Mouse (Mus musculus) limb, embryonic 12.5 days (tissue): ENCODE results near the gene Ankrd44. TPM values are rescaled to one million over a fixed set of nuclear protein-coding genes. Genes with fewer than 3 reads are reported as not detected.

Source experiments
- ATAC-seq: fragments of 200-750 bp; cut with Nextera tagmentation; 2 replicates; pipeline ENCODE4 v1.8.0; 2017; ENCODE audit warnings: low read depth, moderate TSS enrichment; ENCODE audit not compliant: insufficient number of reproducible peaks, insufficient read depth, low FRiP score, low TSS enrichment
- H3K27ac ChIP-seq: fragments of 300-500 bp; sonication (generic); 2 replicates; pipeline ENCODE4 v1.5.1; 2016; ENCODE audit warnings: mild to moderate bottlenecking, moderate library complexity
- H3K27me3 ChIP-seq: fragments of 300-500 bp; sonication (generic); 2 replicates; pipeline ENCODE4 v1.6.1; 2016; ENCODE audit warnings: mild to moderate bottlenecking, moderate library complexity
- H3K36me3 ChIP-seq: fragments of 300-500 bp; sonication (generic); 2 replicates; pipeline ENCODE4 v1.6.1; 2016; ENCODE audit warnings: mild to moderate bottlenecking, moderate library complexity
- H3K4me1 ChIP-seq: fragments of 300-500 bp; sonication (generic); replicated peaks from 2 replicates; pipeline ENCODE4 v1.6.1; 2016
- H3K4me2 ChIP-seq: fragments of 300-500 bp; sonication (generic); 2 replicates; pipeline ENCODE4 v1.6.1; 2016; ENCODE audit warnings: mild to moderate bottlenecking, moderate library complexity
- H3K4me3 ChIP-seq: fragments of 300-500 bp; sonication (generic); replicated peaks from 2 replicates; pipeline ENCODE4 v1.5.1; 2016; ENCODE audit warnings: mild to moderate bottlenecking
- H3K9ac ChIP-seq: fragments of 300-500 bp; sonication (generic); replicated peaks from 2 replicates; pipeline ENCODE4 v1.6.1; 2016; ENCODE audit warnings: mild to moderate bottlenecking, moderate library complexity
- H3K9me3 ChIP-seq: fragments of 300-500 bp; sonication (generic); 2 replicates; pipeline ENCODE4 v1.6.1; 2016; ENCODE audit warnings: mild to moderate bottlenecking, moderate library complexity
- WGBS: fragments of 180-500 bp; shearing (Covaris S2); methylation state at CpG from one replicate; pipeline ENCODE4 v1.1.7; 2016; 5-methylcytosine and 5-hydroxymethylcytosine counted together
- polyA plus RNA-seq: library from polyadenylated mRNA; unstranded; fragments of >200 nt; fragmentation: Nextera tagmentation; extraction: Ambion mirVana; gene quantifications from 2 replicates; pipeline ENCODE4 v1.2.1, GENCODE M21; 2016

The Ankrd44 gene
- polyA plus RNA-seq, 1 experiment from 2014 or later, result 22.2 TPM

DNA sequence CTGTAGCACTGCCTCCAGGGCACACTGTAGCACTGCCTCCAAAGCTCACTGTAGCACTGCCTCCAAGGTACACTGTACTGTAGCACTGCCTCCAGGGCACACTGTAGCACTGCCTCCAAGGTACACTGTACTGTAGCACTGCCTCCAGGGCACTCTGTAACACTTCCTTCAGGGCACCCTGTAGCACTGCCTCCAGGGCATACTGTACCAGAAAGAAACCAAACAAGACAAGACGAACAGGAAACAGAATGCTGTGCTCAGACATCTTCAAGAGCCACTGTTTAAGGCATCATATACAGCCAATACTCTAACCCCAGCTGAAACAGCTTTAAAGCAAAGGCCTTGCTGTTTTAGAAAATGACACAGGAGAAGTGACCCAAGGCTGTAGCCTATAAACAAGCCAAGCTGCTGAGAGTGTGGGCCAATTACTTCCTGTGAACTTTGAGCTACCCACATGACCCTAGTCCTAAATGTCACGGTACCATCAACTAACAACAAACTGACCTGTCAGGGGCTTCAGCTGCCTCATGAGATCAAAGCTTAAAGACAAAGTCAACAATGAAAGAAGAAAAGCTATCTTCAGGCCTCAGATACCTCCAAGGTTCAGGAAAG, 43.2 kb downstream of the Ankrd44 start:
- no peaks in the 10 kb centered on the region for H3K9me3 ChIP-seq
- peaks cover 3% of the 10 kb centered on the region; the same call in 1 of the 2 replicates for H3K4me1 ChIP-seq
- no peak overlapping the region for H3K9ac ChIP-seq
- no peaks in the 10 kb centered on the region for H3K27me3 ChIP-seq
- no peak overlapping the region for H3K4me3 ChIP-seq
- WGBS, result 51% methylated on average over 2 of the region's 2 CpGs
- no peak overlapping the region for H3K4me2 ChIP-seq
- no peak for ATAC-seq
- H3K27ac ChIP-seq, result no peak overlapping the region
- H3K36me3 ChIP-seq, result no peaks in the 10 kb centered on the region

DNA sequence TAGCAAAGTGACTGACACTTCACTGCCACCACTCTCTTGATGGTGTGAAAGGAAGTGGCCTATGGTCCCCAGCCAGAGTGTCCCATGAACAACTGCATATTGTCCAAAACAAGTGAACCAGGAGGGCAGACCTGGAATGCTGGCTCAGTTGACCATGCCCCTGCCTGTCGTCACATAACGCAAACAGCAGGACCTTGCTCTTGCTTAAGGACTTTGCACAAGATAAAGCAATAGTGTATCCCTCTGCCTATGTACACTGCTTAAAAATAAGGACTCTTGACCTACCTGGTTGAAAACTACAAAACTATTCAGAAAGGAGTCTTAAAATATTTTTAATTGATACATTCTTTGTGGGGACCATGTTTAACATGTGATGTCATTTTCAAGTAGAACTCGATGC, 44.7 kb downstream of the Ankrd44 start:
- H3K27ac ChIP-seq, result no peak overlapping the region; the same call in 1 of the 2 replicates
- no peaks in the 10 kb centered on the region for H3K36me3 ChIP-seq
- no peaks in the 10 kb centered on the region for H3K4me1 ChIP-seq
- H3K9ac ChIP-seq, result no peak overlapping the region
- no peaks in the 10 kb centered on the region for H3K9me3 ChIP-seq
- 92% methylated on average over 3 of the region's 3 CpGs for WGBS
- no peak overlapping the region for H3K4me2 ChIP-seq
- ATAC-seq, result no peak
- no peak overlapping the region for H3K4me3 ChIP-seq
- H3K27me3 ChIP-seq, result no peaks in the 10 kb centered on the region

DNA sequence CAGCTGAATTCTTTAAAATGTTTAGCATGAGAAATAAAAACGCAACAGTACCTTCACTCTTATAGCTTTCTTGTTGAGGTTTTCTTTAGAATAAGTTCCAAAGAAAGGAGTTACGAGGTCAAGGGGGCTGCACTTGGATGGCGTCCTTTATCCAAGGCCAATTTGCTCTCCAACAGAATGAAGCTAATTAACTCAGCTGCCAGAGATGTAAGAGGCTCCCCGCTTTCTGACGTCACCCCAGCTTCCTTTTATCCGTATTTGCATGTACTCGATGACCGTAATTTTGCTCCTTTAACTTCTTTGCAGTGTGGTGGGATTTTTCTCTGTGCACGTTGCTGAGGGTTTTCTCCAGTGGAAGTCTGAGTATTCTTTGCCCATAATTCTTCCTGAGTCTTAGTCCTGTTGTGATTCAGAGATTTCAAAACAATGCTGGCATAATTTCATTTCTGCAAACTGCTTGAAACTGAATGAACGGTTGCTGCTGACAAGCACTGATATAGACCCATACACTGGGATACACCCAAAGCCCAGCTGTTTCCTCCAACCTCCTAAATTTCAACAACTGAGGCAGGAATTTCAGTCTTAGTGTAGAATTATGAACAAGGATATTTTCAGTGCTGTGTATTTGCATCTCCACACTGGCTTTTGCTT, 48.6 kb downstream of the Ankrd44 start:
- Histone ChIP-seq H3K27ac (0 out of 2 replicates have a peak overlapping the region, but pooled peaks have one; percentile 23), H3K4me1 (0 out of 2 replicates have a peak, but pooled peaks cover 5% of the 10 kb centered on the region), H3K9ac (no peak overlapping the region), H3K36me3 (no peaks in the 10 kb centered on the region), H3K4me2 (no peak overlapping the region), H3K27me3 (no peaks in the 10 kb centered on the region), H3K4me3 (no peak overlapping the region), H3K9me3 (no peaks in the 10 kb centered on the region)
- 73% methylated on average over 10 of the region's 10 CpGs for WGBS
- no peak for ATAC-seq

DNA sequence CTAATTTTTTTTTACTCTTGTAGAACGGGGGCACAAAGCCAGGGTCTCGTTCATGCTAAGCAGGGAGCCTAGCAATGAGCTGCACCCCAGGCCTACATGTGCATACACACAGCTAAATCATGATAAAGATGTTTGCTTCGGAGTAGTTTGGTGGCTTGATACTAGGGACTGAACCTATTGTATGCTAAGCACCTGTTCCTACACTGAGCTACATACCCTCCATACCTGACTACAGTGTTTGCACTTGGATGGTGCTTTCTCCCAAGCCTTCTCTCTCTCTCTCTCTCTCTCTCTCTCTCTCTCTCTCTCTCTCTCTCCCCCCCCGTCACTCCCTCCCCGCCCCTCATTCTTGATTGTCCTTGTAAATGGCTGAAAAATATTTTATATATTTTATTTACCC, 49.2 kb downstream of the Ankrd44 start:
- no peak overlapping the region for H3K27ac ChIP-seq
- ATAC-seq, result no peak
- 92% methylated on average over 5 of the region's 5 CpGs for WGBS

DNA sequence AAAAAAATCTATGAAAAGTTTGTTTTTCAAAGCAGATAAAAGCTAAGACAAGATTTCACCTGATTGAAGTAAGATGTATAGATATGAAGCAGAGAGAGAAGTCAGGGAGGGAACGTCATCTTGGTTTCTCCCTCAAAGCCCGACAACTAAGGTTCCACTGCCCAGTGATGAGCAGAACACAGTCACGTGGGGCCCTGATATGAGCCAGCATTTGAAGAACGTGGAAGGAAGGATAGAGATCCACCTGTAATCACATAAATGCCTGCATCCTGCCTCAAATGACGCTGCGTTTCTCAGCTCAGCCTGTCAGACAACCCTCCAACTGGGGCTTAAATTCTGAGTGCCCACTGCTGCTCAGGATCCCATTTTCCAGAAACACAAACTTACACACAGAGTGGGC, 52.1 kb downstream of the Ankrd44 start:
- WGBS, result 83% methylated on average over 6 of the region's 6 CpGs
- no peak for ATAC-seq

More for the DNA sequence above, 49.2 kb downstream of the Ankrd44 start:
- no peak overlapping the region for H3K4me3 ChIP-seq
- H3K4me1 ChIP-seq, result 0 out of 2 replicates have a peak, but pooled peaks cover 5% of the 10 kb centered on the region
- no peaks in the 10 kb centered on the region for H3K36me3 ChIP-seq
- no peaks in the 10 kb centered on the region for H3K9me3 ChIP-seq
- H3K4me2 ChIP-seq, result no peak overlapping the region
- no peak overlapping the region for H3K9ac ChIP-seq
- no peaks in the 10 kb centered on the region for H3K27me3 ChIP-seq

DNA sequence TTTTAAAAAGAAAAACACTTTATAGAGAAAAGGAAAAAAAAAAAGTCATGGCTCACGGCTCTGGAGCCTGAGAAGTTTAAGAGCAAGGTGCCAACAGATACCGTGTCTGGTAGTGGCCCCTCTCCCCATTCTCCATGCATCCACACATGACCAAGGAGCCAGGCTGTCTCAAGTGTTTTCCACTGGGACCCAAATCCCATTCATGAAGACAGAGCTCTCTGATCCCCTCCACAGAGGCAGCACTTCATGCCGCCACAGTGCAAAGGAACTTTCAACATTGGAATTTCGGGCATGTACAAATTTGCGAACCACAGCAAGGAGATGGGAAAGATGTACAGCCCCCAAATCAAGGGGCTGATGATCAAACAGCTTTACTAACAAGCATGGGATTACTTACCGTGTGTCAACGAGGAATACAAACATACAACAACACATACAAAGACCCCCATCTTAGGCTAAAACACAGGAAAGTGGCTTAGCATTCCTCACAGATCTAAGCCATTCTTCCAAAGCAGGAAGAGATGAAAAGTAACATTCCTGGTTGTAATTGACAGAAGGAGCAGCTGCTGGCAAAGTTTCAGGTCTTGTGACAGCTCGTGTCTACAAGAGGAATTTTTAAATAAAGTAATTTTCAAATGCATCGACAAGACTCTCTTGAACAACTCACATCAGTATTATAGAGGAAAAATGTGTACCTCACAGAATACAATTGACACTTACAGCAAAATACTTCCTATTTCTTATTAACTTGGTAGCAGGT, 53.1 kb downstream of the Ankrd44 start:
- no peak overlapping the region for H3K4me3 ChIP-seq
- WGBS, result 74% methylated on average over 9 of the region's 9 CpGs
- H3K27me3 ChIP-seq, result no peaks in the 10 kb centered on the region
- no peak overlapping the region for H3K27ac ChIP-seq
- H3K4me2 ChIP-seq, result no peak overlapping the region
- H3K36me3 ChIP-seq, result no peaks in the 10 kb centered on the region
- no peaks in the 10 kb centered on the region for H3K9me3 ChIP-seq
- H3K4me1 ChIP-seq, result peaks cover 15% of the 10 kb centered on the region
- ATAC-seq, result no peak
- no peak overlapping the region for H3K9ac ChIP-seq

More for the DNA sequence above, 52.1 kb downstream of the Ankrd44 start:
- Histone ChIP-seq H3K4me1 (0 out of 2 replicates have a peak, but pooled peaks cover 5% of the 10 kb centered on the region), H3K36me3 (no peaks in the 10 kb centered on the region), H3K4me3 (no peak overlapping the region), H3K4me2 (no peak overlapping the region), H3K27me3 (no peaks in the 10 kb centered on the region), H3K9me3 (no peaks in the 10 kb centered on the region), H3K27ac (no peak overlapping the region), H3K9ac (no peak overlapping the region)

DNA sequence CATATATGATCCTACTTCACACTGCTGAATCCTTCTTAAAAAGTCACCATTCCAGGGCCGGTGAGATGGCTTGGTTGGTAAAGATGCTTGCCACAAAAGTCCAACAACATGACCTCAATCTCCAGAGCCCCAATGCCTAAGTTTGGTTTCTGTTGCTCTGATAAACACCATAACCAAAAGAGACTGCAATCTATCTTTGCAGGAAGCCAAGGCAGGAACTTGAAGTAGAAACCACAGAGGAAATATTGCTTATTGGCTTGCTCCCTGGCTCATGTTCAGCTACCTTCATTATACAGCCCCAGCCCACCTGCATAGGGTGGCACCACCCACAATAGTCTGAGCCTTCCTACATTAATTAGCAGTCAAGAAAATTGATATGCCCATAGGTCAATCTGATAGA, 54.9 kb downstream of the Ankrd44 start:
- H3K27me3 ChIP-seq, result no peaks in the 10 kb centered on the region
- no peaks in the 10 kb centered on the region for H3K36me3 ChIP-seq
- peaks cover 32% of the 10 kb centered on the region for H3K4me1 ChIP-seq
- no peak overlapping the region for H3K4me3 ChIP-seq
- no peaks in the 10 kb centered on the region for H3K9me3 ChIP-seq
- no peak for ATAC-seq
- WGBS, result 98% methylated on average over 1 of the region's 1 CpGs
- H3K4me2 ChIP-seq, result no peak overlapping the region
- H3K27ac ChIP-seq, result no peak overlapping the region
- no peak overlapping the region for H3K9ac ChIP-seq

DNA sequence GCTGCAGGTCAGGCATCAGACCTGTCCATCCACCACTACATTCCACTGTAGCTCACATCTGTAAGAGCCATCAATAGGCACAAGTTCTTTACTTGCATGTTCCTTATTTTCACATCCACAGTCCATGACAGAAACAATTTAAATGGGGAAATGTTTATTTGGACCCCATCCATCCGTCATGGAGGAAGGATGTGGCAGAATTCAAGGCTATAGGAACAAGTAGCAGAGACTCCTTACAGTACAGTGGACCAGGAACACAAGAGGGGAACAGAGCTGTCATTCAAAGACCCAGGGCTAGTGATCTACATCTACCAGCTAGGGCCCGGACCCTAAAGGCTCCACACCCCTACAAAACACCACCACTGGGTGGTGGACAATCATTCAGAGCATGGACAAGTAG, 55.6 kb downstream of the Ankrd44 start:
- H3K9ac ChIP-seq, result no peak overlapping the region
- 92% methylated on average over 2 of the region's 2 CpGs for whole genome bisulfite sequencing
- no peak for ATAC-seq

DNA sequence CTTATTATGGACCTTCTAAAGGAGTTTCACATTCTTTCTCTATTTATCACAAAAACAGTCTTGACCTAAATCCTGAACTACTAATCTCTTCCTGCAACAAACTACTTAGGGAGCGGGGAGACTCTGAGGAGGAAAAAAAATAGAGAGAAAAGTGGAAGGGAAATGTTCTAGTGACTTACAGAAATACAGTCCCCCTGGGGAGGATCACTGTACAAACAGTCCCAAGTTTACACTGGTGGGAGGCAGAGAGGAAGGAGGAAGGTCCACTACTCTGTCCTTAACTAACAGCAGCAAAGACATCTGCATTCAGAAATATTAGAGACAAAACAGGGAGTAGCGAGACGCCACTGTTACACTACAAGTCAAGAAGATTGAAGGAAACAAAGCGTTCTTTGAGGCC, 59.0 kb downstream of the Ankrd44 start:
- no peak overlapping the region for H3K4me2 ChIP-seq
- H3K4me3 ChIP-seq, result no peak overlapping the region
- H3K27ac ChIP-seq, result peak overlapping the region; percentile 79
- no peaks in the 10 kb centered on the region for H3K36me3 ChIP-seq
- peaks cover 43% of the 10 kb centered on the region for H3K4me1 ChIP-seq
- no peak overlapping the region for H3K9ac ChIP-seq
- H3K27me3 ChIP-seq, result no peaks in the 10 kb centered on the region
- ATAC-seq, result no peak
- no peaks in the 10 kb centered on the region for H3K9me3 ChIP-seq
- WGBS, result 65% methylated on average over 4 of the region's 4 CpGs

More for the DNA sequence above, 55.6 kb downstream of the Ankrd44 start:
- Histone ChIP-seq H3K9me3 (no peaks in the 10 kb centered on the region), H3K27me3 (no peaks in the 10 kb centered on the region), H3K4me1 (peaks cover 36% of the 10 kb centered on the region), H3K36me3 (no peaks in the 10 kb centered on the region), H3K4me3 (no peak overlapping the region), H3K4me2 (no peak overlapping the region), H3K27ac (no peak overlapping the region)

DNA sequence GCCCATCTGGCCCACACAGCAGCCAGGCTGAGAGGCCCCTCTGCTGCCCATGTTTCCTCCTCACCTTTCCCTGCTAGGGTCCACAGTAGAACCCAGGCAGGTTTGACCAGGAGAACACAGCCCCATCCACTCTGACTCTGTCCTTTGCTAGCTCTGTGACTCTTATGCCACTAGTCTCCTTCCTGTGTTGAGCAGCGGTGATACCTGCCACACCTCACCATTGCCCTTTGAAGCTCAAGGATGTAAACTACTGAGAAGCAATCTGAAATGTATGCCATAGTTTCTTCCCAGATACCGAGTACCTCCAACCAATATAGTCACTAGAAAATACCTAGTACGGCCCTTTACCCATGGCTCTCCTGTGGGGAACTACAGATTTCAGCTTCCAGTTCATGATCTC, 60.1 kb downstream of the Ankrd44 start:
- peaks cover 43% of the 10 kb centered on the region for H3K4me1 ChIP-seq
- no peak for ATAC-seq

DNA sequence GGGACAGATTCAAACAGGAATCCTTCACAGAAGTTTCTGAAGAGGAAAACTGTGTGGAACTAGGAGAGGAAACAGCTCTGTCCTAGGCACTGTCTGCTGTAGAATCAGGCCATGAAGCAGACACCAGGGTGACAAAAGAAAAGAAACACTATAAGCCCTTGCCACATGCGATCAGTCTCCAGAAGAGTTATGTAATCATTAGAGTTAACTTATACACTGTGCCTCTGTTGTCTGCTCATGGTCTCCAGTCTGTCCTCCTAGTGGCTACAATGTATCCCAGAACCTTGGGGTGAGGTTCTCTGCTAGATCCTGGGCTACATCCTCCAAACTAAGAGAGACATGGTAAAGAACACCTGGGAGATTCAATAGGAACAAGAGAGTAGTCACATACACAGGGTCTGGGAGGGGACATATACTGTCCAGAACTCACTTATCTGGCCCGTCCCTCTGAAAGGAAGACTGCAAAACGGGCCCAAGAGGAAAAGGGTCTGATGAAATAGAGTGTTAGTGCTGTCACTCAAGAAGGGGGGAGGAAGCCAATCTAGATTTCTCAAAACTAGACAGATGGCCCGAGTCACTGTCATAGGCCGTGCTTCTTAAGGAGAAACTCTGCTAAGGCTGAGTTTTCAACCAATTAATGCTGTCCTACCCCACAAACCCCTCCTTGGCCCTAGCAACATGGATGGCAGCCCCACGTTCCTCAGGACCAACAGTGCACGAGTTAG, 61.1 kb downstream of the Ankrd44 start:
- H3K4me1 ChIP-seq, result peaks cover 43% of the 10 kb centered on the region
- no peak overlapping the region for H3K4me2 ChIP-seq
- no peaks in the 10 kb centered on the region for H3K36me3 ChIP-seq
- no peaks in the 10 kb centered on the region for H3K9me3 ChIP-seq
- 0 out of 2 replicates have a peak overlapping the region, but pooled peaks have one; percentile 18 for H3K27ac ChIP-seq
- H3K9ac ChIP-seq, result no peak overlapping the region
- H3K4me3 ChIP-seq, result no peak overlapping the region
- no peaks in the 10 kb centered on the region for H3K27me3 ChIP-seq
- 89% methylated on average over 7 of the region's 7 CpGs for WGBS
- ATAC-seq, result no peak

More for the DNA sequence above, 60.1 kb downstream of the Ankrd44 start:
- 78% methylated on average over 3 of the region's 3 CpGs for WGBS
- Histone ChIP-seq H3K4me2 (no peak overlapping the region), H3K9me3 (no peaks in the 10 kb centered on the region), H3K27me3 (no peaks in the 10 kb centered on the region), H3K4me3 (no peak overlapping the region), H3K36me3 (no peaks in the 10 kb centered on the region), H3K27ac (no peak overlapping the region), H3K9ac (no peak overlapping the region)
